Mouse (Mus musculus): ENCODE results near the gene Sh2d6. TPM values are rescaled to one million over a fixed set of nuclear protein-coding genes. Genes with fewer than 3 reads are reported as not detected.
"Not testable (repeated sequence)": the region's sequence is repeated elsewhere in the genome, so short reads cannot be mapped to it uniquely, and the experiment has no call there.

The Sh2d6 gene
- polyA plus RNA-seq, 1 experiment: not detected

DNA sequence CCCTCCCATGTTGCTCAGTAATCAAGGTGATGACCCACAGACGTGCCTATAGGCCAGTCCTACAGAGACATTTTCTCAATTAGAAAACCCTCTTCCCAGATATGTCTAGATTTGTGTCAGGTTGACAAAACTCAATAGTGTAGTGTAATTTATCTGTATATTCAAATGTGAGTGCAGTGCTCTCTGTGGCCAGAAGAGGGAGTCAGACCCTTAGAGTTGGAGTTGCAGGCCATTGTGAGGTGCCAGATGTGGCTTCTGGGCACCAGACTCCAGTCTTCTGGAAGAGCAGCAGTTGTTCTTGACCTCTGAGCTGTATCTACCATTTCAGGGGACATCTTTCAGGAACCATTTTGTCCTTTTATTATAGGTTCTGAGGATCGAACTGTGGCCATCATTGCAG is 25.6 kb upstream of the Sh2d6 start:
- H3K4me3 ChIP-seq (ENCODE audit: insufficient read depth, low read depth, low read length): no peak overlapping the region
- H3K27ac ChIP-seq (replicated peaks; ENCODE audit: low read depth, low read length): no peak overlapping the region
- peaks cover 3% of the 10 kb centered on the region; the same call in 1 of the 2 replicates for H3K4me1 ChIP-seq (ENCODE audit: control insufficient read depth, insufficient read depth, insufficient read length, low read length)

DNA sequence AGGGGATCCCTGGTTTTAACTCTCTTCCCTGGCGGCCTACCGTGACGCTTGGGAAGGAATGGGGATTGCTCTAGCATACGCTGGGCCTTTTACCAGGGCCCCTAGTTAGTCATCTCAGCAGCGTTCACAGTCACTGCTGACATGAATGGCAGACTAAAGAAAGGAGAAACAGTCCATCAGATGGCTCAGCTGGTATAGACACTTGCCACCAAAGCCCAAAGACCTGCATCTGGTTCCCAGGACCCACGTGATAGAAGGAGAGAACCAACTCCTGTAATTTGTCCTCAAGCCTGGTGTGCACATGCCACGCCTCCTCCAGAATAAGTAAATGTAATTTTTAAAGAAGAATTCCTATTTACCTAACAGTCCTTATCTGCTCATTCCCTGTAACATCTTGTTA is 23.9 kb upstream of the Sh2d6 start:
- H3K4me3 ChIP-seq (ENCODE audit: insufficient read depth, low read depth, low read length): no peak overlapping the region; the same call in 1 of the 2 replicates
- peaks cover 3% of the 10 kb centered on the region; the same call in 1 of the 2 replicates for H3K4me1 ChIP-seq (ENCODE audit: control insufficient read depth, insufficient read depth, insufficient read length, low read length)
- H3K27ac ChIP-seq (replicated peaks; ENCODE audit: low read depth, low read length): no peak overlapping the region

DNA sequence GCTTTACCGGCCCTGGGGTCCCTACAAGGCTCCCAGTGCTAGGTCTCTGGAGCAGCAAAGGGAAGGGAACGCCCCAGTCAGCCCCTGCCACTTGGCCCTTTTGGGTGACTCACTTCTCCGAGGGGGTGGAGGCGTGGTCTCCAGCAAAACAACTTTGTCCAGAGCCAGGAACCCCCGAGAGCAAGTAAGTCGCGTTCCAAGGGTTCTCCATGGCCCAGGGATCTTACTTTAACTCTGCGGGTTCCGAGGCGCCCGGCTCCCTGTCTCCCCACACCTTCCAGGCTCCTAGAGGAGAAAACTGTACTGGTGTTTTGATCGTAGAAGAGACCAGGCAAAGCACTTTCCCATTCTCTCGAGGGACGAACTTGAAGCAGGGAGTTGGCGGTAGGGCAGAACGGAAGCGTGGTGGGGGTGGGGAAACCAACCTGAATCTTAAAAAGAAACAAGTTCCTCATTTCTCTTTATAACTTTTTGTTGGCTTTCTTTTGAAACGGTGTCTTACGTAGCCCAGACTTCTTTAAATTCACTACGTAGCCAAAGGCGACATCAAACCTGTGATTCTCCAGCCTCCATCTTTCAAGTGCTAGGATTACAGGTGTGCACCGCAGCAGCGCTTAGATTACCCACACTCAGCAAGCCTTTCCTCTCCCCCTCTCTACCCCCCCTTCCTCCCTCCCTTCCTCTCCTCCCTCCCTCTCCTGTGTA is 22.9 kb upstream of the Sh2d6 start, which contains the start of gene Capg:
Capg (plus strand) TSS at position 109 of the 705 bp plus-strand sequence.
- peak within 1 kb of the TSS; percentile 75 for H3K4me3 ChIP-seq (ENCODE audit: insufficient read depth, low read depth, low read length)
- peak within 1 kb of the TSS; percentile 83 for H3K27ac ChIP-seq (replicated peaks; ENCODE audit: low read depth, low read length)
- peaks cover 3% of the 10 kb centered on the region; the same call in 1 of the 2 replicates for H3K4me1 ChIP-seq (ENCODE audit: control insufficient read depth, insufficient read depth, insufficient read length, low read length)

DNA sequence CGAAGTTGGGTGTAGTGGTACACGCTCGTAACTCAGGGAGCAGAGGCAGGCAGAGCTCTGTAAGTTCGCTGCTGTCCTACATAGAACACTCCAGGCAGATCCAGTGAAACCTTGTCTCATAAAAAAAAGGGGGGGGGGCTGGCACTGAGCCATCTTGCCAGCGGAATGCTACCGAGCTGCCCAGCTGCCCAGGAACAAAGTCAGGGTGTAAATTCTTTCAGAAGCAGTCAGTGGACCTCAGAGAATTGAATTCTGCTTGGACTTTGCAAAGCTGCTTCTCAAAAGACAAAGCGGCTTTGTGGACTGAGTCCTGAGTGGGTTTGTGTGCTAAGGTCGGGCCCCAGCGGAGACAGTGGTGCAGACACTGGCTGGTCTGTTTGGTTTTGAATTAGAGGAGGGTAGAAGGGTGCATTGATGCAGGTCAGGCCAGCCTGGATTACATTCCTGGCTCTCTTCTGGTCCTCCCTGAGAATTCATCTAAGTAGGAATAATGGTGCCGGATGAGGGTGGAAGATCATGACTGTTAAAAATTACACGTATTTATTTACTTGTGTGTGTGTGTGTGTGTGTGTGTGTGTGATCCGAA is 21.9 kb upstream of the Sh2d6 start:
- Histone ChIP-seq H3K4me1 (ENCODE audit: control insufficient read depth, insufficient read depth, insufficient read length, low read length) (peaks cover 3% of the 10 kb centered on the region; the same call in 1 of the 2 replicates), H3K27ac (replicated peaks; ENCODE audit: low read depth, low read length) (no peak overlapping the region)

DNA sequence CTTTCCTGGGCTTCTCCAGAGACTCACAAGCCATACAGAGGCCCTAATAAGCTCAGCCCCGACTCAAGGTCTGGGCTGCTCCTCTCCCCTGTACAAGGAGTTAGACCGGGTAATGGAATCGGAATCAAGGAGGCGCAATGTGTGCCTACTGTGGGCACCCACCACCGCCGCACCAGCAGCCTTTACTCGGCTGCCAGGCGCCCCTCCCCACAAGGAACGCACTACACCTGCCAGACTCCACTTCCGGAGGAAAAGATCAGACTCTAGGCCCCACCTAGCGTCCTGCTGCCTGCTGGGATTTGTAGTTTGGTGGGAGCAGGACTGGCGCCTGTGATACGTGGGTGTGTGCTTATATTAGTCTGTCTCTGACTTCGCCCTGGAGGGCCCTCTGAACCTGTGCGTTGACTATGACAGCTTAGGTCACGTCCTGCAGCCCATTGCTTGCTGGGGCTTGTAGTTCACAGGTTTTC is 17.1 kb upstream of the Sh2d6 start:
- 0 out of 2 replicates have a peak overlapping the region, but pooled peaks have one; percentile 23 for H3K27ac ChIP-seq (replicated peaks; ENCODE audit: low read depth, low read length)
- H3K4me3 ChIP-seq (ENCODE audit: insufficient read depth, low read depth, low read length): peak overlapping the region; percentile 63
- H3K4me1 ChIP-seq (ENCODE audit: control insufficient read depth, insufficient read depth, insufficient read length, low read length): no peaks in the 10 kb centered on the region

More for the DNA sequence above, 21.9 kb upstream of the Sh2d6 start:
- H3K4me3 ChIP-seq (ENCODE audit: insufficient read depth, low read depth, low read length): no peak overlapping the region

DNA sequence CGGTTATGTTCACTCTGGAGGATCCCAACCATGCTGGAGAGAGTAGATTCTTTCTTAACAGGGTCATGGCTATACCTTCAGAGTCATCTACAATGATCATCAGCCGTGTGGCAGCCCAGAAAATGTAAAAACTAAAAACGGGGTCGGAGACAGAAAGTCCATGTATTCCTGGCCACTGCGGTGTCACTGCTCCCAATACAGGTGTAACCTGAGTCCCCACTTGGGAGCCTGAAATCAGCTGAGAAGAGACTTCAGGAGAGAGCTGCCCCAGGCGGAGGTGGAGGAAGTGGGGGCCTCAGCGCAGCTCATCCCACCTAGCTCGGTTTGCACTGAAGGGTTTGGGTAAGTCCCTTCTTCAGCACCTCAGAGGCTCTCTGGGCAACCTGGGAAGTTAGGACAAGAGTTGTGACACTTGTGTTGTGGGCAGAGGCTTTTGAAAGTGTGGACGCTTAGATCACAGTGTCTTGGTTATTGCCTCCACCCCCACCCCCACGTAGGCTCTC is 16.5 kb upstream of the Sh2d6 start:
- H3K4me3 ChIP-seq (ENCODE audit: insufficient read depth, low read depth, low read length): peak overlapping the region; percentile 63
- H3K4me1 ChIP-seq (ENCODE audit: control insufficient read depth, insufficient read depth, insufficient read length, low read length): no peaks in the 10 kb centered on the region
- H3K27ac ChIP-seq (replicated peaks; ENCODE audit: low read depth, low read length): 0 out of 2 replicates have a peak overlapping the region, but pooled peaks have one; percentile 23

DNA sequence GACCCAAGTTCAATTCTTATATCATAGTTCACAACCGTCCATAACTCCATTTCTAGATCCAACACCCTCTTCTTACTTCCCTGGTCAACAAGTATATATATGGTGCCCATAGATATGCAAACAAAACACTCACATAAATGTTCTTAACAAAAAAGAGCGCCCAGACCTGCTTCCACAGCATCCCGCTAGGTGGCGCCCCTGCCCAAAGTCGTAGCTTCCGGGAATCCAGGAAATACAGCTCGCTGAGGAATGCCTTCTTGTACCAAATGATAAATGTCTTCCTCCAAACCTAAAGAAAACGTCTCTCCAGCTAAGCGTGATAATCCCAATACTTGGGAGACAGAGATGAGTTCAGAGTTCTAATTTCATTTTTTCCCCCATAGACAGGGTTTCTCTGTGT is 13.7 kb upstream of the Sh2d6 start:
- Histone ChIP-seq H3K27ac (replicated peaks; ENCODE audit: low read depth, low read length) (no peak overlapping the region), H3K4me1 (ENCODE audit: control insufficient read depth, insufficient read depth, insufficient read length, low read length) (no peaks in the 10 kb centered on the region), H3K4me3 (ENCODE audit: insufficient read depth, low read depth, low read length) (no peak overlapping the region)

DNA sequence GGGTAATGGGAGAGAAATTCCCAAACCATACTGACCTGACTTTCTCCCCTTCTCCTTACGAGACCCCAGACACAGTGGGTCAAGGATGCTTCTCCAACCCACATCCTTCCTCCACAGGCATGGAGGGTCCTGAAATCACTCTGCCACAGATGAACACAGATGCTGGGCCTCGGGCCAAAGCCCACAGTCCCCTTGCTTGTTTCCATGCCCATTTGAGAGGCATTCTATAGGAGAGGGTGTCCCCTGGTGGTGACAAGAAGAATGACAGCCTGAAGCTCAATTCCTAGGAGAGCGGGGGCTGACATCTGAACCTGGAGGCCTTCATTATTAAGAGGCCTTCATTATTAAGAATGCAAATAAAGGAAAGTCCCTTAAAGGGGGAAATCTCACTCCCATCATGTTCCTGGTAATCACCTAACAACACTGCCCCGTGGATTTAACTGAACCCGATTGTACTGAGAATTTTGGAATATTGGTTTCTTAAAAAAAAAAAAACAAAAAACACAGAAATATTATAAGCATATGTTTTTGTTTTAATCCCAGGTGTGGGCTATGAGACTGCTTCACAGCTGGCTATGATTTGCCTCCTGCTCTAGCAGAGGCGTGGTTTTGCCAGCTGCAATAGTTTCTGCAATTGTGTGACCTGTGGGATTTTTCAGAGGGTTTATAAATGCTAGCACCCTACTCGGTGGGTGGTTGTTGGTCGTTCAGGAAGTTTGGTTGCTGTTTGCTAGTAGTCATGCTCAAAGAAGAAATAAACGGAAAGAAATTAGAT is 12.7 kb upstream of the Sh2d6 start:
- Histone ChIP-seq H3K4me3 (ENCODE audit: insufficient read depth, low read depth, low read length) (no peak overlapping the region), H3K4me1 (ENCODE audit: control insufficient read depth, insufficient read depth, insufficient read length, low read length) (no peaks in the 10 kb centered on the region), H3K27ac (replicated peaks; ENCODE audit: low read depth, low read length) (no peak overlapping the region)

DNA sequence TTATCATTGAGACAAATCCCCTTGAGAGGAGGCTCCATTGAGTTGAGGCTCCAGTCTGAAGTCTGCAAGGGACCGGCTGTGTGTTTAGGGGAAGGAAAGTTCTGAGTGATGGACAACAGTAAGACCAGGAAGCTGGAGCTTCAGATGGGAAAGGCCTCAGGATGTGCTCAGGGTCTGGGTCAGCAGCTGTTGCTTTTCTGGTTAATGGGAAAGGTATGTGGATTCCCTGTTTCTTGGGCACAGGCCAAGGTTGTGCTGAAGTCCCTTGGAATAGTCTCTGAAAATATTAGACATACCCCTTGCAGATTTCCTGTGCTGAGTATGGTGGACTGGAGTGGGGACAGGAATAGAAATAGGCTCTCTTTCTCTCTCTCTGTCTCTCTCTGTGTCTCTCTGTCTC is 12.0 kb upstream of the Sh2d6 start:
- not testable (repeated sequence) for H3K4me1 ChIP-seq (ENCODE audit: control insufficient read depth, insufficient read depth, insufficient read length, low read length); H3K27ac ChIP-seq (replicated peaks; ENCODE audit: low read depth, low read length); H3K4me3 ChIP-seq (ENCODE audit: insufficient read depth, low read depth, low read length)

DNA sequence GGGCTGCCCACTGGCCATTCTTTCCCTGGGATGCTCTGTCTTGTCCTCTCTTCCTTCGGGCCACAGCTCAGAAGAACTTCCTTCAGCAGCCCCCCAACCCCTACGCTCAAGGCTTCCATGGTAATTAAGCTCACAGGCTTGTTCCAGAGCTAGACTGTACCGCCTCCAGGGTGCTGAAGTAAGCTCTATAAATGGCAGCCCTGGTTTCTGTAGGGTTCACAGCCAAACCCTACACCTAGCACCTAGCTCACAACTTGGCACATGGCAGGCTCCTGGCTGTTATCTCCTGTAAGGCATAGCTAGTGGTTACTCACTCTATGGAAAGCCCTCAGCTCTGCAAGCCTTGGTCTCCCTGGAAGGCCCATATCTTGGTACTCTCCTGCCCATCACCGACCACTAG is 11.1 kb upstream of the Sh2d6 start:
- peaks cover 7% of the 10 kb centered on the region for H3K4me1 ChIP-seq (ENCODE audit: control insufficient read depth, insufficient read depth, insufficient read length, low read length)
- H3K4me3 ChIP-seq (ENCODE audit: insufficient read depth, low read depth, low read length): no peak overlapping the region
- no peak overlapping the region for H3K27ac ChIP-seq (replicated peaks; ENCODE audit: low read depth, low read length)

DNA sequence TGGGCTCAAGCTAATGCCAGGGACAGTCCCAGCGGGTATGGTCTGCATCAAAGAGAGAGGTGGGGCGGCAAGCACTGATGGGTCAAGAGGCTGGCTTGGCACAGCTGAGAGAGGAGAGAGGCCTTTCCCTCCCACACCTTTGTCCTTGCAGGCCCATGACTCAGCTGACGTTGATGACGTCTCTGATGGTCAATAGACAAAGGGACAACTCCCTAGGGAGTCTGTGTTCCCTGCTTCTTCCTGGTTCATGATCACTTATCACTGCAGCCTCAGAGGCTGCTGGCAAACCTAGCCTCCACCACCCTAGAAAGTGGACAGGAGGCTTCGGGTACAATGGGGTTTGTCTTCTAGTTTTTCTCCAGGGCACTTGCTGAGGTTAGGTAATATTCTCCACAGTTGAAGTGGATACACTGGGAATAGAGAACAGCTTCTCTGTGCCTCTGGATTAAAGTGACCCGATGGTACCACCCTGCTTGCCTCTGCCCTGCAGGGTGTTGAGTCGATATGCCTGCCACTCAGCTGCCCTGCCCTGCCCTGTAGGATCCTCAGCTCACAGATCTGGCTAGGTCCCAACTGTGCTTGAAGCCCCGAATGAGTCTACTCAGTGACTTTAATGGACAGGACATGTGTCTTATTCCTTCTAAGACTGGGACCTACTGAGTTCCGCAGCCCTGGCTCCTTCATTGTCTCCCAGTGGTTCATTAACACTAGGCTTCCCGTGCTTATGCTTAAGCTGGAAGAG is 7.1 kb upstream of the Sh2d6 start:
- H3K27ac ChIP-seq (replicated peaks; ENCODE audit: low read depth, low read length): peak overlapping the region; percentile 90
- peaks cover 7% of the 10 kb centered on the region for H3K4me1 ChIP-seq (ENCODE audit: control insufficient read depth, insufficient read depth, insufficient read length, low read length)
- H3K4me3 ChIP-seq (ENCODE audit: insufficient read depth, low read depth, low read length): no peak overlapping the region

DNA sequence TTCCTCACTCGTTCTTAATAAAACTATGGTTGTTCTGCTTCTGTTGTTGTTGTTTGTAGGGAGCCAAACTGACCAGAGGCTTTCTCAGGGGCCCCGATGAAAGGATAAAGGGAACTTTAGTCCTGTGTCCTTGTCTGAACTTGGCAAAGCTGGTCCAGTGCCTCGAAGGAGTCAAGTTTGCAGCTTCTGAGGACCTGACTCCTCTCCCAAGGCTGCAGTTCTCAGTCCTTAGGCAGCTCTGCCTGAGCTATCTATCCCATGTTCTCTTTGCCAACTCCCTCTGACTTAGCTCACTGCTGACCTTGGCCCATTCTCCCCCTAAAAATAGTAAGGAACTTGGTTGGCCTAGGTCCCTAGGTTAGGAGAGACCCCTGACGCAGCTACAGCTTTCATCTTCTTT is 5.6 kb upstream of the Sh2d6 start:
- Histone ChIP-seq H3K4me1 (ENCODE audit: control insufficient read depth, insufficient read depth, insufficient read length, low read length) (peaks cover 7% of the 10 kb centered on the region), H3K4me3 (ENCODE audit: insufficient read depth, low read depth, low read length) (no peak overlapping the region), H3K27ac (replicated peaks; ENCODE audit: low read depth, low read length) (no peak overlapping the region)

DNA sequence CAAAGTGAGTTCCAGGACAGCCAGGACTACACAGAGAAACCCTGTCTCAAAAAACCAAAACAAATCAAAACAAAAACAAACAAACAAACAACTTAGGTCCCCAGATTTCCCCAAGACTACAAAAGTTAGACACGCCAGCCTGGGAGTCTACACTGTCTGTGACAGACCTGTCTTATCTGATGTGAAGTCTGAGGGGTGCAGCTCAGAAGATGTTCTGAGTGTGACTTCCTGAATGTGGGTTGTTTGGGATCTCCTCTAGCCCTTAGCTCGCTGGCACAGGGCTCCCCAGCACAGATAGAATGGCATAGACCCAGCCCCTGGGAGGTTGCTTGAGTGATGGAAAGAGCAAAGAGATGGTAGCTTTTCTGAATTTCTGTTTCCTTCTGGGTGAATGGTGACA is 2.7 kb upstream of the Sh2d6 start:
- no peak overlapping the region for H3K27ac ChIP-seq (replicated peaks; ENCODE audit: low read depth, low read length)
- H3K4me3 ChIP-seq (ENCODE audit: insufficient read depth, low read depth, low read length): no peak overlapping the region
- peaks cover 14% of the 10 kb centered on the region for H3K4me1 ChIP-seq (ENCODE audit: control insufficient read depth, insufficient read depth, insufficient read length, low read length)

DNA sequence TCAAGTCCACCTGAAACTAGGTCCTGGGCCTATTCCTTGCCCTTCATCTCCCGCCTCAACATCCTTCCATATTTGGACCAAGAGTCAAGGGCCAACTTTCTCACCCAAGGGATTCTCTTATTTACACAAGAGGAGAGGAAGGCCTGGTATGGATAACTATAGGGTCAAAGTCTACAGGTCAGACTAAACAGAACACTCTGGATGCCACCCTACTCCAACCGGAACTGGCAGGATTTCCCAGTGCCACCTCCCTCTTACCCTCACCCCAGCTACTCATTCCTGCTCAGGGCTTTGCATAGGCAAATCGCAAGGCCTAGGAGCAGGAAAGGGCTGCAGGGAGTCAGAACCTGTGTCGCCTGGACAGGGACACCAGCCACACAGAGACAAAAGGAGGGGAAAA is 1.7 kb upstream of the Sh2d6 start:
- H3K4me3 ChIP-seq (ENCODE audit: insufficient read depth, low read depth, low read length): no peak overlapping the region
- H3K4me1 ChIP-seq (ENCODE audit: control insufficient read depth, insufficient read depth, insufficient read length, low read length): peaks cover 8% of the 10 kb centered on the region
- H3K27ac ChIP-seq (replicated peaks; ENCODE audit: low read depth, low read length): no peak overlapping the region
